Mouse (Mus musculus): Measurements from ENCODE around the gene Arhgap10. TPM values are rescaled to one million over a fixed set of nuclear protein-coding genes. Genes with fewer than 3 reads are reported as not detected.

Gene Arhgap10
- polyA plus RNA-seq, 1 experiment from 2014 or later = 19.7 TPM

DNA sequence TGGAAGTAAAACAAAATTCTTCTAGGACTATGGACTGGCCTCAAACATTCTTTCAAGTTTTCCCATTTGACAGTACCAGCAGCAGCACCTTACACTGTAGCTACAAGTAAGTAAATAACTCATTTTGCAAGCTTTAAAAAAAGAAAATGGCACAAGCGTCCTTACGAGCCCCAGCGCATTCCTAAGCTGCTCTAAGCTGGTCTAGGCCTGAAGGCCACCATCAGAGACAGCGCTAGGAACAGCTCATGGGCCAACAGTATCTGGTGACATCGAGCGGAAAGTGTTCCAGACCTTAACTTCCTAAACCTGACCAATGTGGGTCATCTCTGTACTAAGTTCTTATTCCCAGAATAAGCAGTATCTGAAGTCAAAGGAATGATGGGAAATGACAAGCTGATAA is 61.5 kb downstream of the Arhgap10 start:
- Histone ChIP-seq H3K9ac (ENCODE audit: low read depth, low read length) (no peak overlapping the region), H3K4me2 (replicated peaks; ENCODE audit: low read depth) (no peak overlapping the region), H3K4me1 (replicated peaks; ENCODE audit: control insufficient read depth, insufficient read depth, low read length) (no peaks in the 10 kb centered on the region), H3K27ac (ENCODE audit: low read depth, low read length) (no peak overlapping the region), H3K27me3 (replicated peaks; ENCODE audit: control insufficient read depth, insufficient read depth, low read length) (no peaks in the 10 kb centered on the region), H3K4me3 (ENCODE audit: low read depth, low read length) (no peak overlapping the region), H3K36me3 (ENCODE audit: control insufficient read depth, insufficient read depth) (no peaks in the 10 kb centered on the region), H3K9me3 (ENCODE audit: control insufficient read depth) (no peaks in the 10 kb centered on the region)
- WGBS = 91% methylated on average over 6 of the region's 6 CpGs
- no peak for ATAC-seq
- TF ChIP-seq CTCF (IDR thresholded peaks at IDR 0.05; ENCODE audit: low read depth) = no peak

DNA sequence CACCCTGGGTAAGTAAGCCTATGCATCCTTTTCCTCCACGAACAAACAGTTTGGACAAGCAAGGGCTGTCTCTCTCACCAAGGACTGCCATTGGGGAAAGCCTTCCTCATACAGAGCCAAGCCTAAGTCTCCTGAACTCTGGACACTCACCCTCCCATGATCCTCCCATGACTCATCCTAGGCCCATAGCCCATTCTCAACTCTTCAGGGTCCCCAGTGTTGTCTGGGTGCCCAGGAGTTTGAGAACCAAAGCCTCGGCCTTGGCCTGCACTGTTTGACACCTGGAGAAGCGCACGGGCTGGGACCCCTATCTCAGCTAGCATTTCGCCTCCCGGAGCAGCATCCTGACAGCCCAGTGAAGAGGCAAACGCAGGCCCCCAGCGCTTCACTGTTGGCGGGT is 63.9 kb downstream of the Arhgap10 start:
- no peak for TF ChIP-seq CTCF (IDR thresholded peaks at IDR 0.05; ENCODE audit: low read depth)
- Histone ChIP-seq H3K4me3 (ENCODE audit: low read depth, low read length) (no peak overlapping the region), H3K36me3 (ENCODE audit: control insufficient read depth, insufficient read depth) (peaks cover 9% of the 10 kb centered on the region), H3K9me3 (ENCODE audit: control insufficient read depth) (no peaks in the 10 kb centered on the region), H3K4me1 (replicated peaks; ENCODE audit: control insufficient read depth, insufficient read depth, low read length) (no peaks in the 10 kb centered on the region), H3K9ac (ENCODE audit: low read depth, low read length) (no peak overlapping the region), H3K4me2 (replicated peaks; ENCODE audit: low read depth) (no peak overlapping the region), H3K27me3 (replicated peaks; ENCODE audit: control insufficient read depth, insufficient read depth, low read length) (no peaks in the 10 kb centered on the region), H3K27ac (ENCODE audit: low read depth, low read length) (peak overlapping the region; percentile 68)
- no peak for ATAC-seq
- WGBS = 87% methylated on average over 9 of the region's 9 CpGs

DNA sequence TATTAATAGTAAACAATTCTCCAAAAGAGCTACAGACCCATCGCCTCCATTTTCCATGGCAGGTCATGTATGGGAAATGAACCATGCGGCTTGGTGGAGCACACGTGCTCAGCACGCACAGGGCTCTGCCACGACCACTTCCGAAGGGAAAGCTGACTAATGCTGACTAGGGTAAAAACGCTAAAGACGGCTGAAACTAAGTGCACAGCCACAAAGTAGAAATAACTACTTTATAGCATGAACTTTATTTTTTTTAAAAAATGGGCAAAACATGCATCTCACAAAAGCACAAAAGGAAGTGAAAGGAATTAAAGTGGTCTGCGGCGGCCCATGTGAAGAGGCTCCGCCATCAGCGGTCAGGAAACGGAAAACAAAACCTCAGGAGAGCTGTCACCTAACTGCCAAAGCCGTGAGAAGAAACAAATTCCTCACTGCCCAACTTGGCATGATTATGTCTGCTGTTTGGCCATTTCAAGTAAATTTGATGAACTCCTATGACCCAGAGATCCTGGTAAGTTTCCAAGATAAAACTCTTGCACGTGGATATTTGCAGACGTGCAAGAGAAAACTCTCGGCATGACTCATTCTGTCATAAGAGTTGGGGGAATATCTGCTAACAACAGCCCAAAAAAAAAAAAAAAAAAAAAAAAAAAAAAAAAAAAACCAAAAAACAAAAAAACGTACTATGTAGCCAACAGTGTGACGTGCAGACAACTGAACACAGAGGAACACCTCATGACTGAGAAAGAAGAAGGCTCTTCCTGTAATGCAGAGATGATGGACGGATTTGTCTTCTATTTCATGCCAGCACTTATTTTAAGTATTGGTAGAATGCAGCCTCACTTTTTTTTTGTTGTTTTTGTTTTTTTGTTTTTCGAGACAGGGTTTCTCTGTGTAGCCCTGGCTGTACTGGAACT is 66.0 kb downstream of the Arhgap10 start:
- no peaks in the 10 kb centered on the region for H3K4me1 ChIP-seq (replicated peaks; ENCODE audit: control insufficient read depth, insufficient read depth, low read length)
- ATAC-seq = no peak
- no peaks in the 10 kb centered on the region for H3K9me3 ChIP-seq (ENCODE audit: control insufficient read depth)
- peaks cover 17% of the 10 kb centered on the region for H3K36me3 ChIP-seq (ENCODE audit: control insufficient read depth, insufficient read depth)
- no peak overlapping the region for H3K9ac ChIP-seq (ENCODE audit: low read depth, low read length)
- no peak overlapping the region for H3K4me2 ChIP-seq (replicated peaks; ENCODE audit: low read depth)
- WGBS = 84% methylated on average over 21 of the region's 21 CpGs
- no peak overlapping the region for H3K27ac ChIP-seq (ENCODE audit: low read depth, low read length)
- TF ChIP-seq CTCF (IDR thresholded peaks at IDR 0.05; ENCODE audit: low read depth) = no peak
- H3K27me3 ChIP-seq (replicated peaks; ENCODE audit: control insufficient read depth, insufficient read depth, low read length) = no peaks in the 10 kb centered on the region
- H3K4me3 ChIP-seq (ENCODE audit: low read depth, low read length) = no peak overlapping the region

DNA sequence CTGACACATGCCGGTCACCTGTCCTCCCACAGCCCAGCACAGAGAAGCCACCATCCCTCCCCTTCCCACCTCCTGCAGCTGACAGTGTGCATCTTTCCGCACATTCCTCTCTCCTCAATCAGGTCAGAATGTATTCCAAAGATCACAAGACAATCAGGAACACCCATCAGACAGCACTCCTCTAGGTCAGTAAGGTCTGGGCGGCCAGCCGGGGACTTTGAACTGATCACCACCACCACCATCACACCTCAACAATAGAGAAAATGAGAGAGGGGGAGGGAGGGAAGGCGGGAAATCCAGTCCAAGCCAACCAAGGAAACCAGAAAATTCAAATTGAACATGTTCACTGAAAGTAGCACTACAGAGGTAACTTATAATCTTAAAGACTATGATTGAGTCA is 66.7 kb downstream of the Arhgap10 start:
- no peaks in the 10 kb centered on the region for H3K9me3 ChIP-seq (ENCODE audit: control insufficient read depth)
- WGBS = 80% methylated on average over 5 of the region's 5 CpGs
- ATAC-seq = 0 out of 2 replicates have a peak, but pooled peaks have one; percentile 33
- H3K4me1 ChIP-seq (replicated peaks; ENCODE audit: control insufficient read depth, insufficient read depth, low read length) = no peaks in the 10 kb centered on the region
- H3K27ac ChIP-seq (ENCODE audit: low read depth, low read length) = no peak overlapping the region
- H3K4me2 ChIP-seq (replicated peaks; ENCODE audit: low read depth) = no peak overlapping the region
- H3K36me3 ChIP-seq (ENCODE audit: control insufficient read depth, insufficient read depth) = peaks cover 24% of the 10 kb centered on the region
- no peaks in the 10 kb centered on the region for H3K27me3 ChIP-seq (replicated peaks; ENCODE audit: control insufficient read depth, insufficient read depth, low read length)
- TF ChIP-seq CTCF (IDR thresholded peaks at IDR 0.05; ENCODE audit: low read depth) = no peak
- H3K4me3 ChIP-seq (ENCODE audit: low read depth, low read length) = no peak overlapping the region
- H3K9ac ChIP-seq (ENCODE audit: low read depth, low read length) = no peak overlapping the region

DNA sequence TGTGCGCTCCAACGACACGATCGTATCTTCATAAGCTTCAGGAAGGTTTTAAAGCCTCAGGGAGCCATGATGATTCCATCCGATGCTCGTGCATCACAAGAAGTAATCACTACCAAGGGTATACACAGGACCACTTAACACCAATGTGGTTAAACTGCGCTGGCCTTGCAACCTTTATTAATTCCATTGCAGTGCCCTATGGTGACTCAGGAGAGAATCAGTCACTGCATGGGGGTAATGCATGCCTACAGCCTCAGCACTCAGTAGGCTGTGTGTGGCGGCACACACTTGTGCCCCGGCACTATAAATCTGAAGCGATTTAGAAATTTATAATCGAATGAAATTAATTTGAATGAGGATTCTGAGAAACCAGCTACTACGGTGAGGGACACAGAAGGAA is 71.5 kb downstream of the Arhgap10 start:
- H3K36me3 ChIP-seq (ENCODE audit: control insufficient read depth, insufficient read depth) = peaks cover 24% of the 10 kb centered on the region
- no peaks in the 10 kb centered on the region for H3K9me3 ChIP-seq (ENCODE audit: control insufficient read depth)
- ATAC-seq = no peak
- no peak for TF ChIP-seq CTCF (IDR thresholded peaks at IDR 0.05; ENCODE audit: low read depth)
- 95% methylated on average over 12 of the region's 12 CpGs for WGBS
- no peak overlapping the region for H3K4me2 ChIP-seq (replicated peaks; ENCODE audit: low read depth)
- H3K27me3 ChIP-seq (replicated peaks; ENCODE audit: control insufficient read depth, insufficient read depth, low read length) = no peaks in the 10 kb centered on the region
- no peaks in the 10 kb centered on the region for H3K4me1 ChIP-seq (replicated peaks; ENCODE audit: control insufficient read depth, insufficient read depth, low read length)
- no peak overlapping the region for H3K4me3 ChIP-seq (ENCODE audit: low read depth, low read length)
- H3K27ac ChIP-seq (ENCODE audit: low read depth, low read length) = no peak overlapping the region
- H3K9ac ChIP-seq (ENCODE audit: low read depth, low read length) = no peak overlapping the region

DNA sequence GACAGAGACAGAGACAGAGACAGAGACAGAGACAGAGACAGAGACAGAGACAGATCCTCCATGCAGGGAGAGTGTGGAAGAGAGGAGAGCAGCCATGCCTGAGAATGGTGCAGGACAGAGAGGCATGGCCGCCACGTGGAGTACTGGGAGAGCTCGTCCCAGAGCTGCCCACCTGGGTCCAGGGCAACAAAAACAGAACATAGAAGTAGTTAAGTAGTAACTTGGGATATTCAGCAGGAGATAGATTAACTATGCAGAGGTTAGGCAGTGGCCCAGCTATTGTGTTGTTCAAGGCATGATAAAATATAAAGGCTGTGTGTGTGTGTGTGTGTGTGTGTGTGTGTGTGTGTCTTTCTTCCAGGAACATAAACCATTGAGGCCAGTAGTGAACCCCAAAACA is 72.1 kb downstream of the Arhgap10 start:
- no peak for ATAC-seq
- no peak for TF ChIP-seq CTCF (IDR thresholded peaks at IDR 0.05; ENCODE audit: low read depth)
- WGBS = 85% methylated on average over 3 of the region's 3 CpGs

More for the DNA sequence above, 72.1 kb downstream of the Arhgap10 start:
- Histone ChIP-seq H3K9ac (ENCODE audit: low read depth, low read length) (no peak overlapping the region), H3K4me3 (ENCODE audit: low read depth, low read length) (no peak overlapping the region), H3K27me3 (replicated peaks; ENCODE audit: control insufficient read depth, insufficient read depth, low read length) (no peaks in the 10 kb centered on the region), H3K4me2 (replicated peaks; ENCODE audit: low read depth) (no peak overlapping the region), H3K36me3 (ENCODE audit: control insufficient read depth, insufficient read depth) (peaks cover 24% of the 10 kb centered on the region), H3K4me1 (replicated peaks; ENCODE audit: control insufficient read depth, insufficient read depth, low read length) (no peaks in the 10 kb centered on the region), H3K27ac (ENCODE audit: low read depth, low read length) (no peak overlapping the region), H3K9me3 (ENCODE audit: control insufficient read depth) (no peaks in the 10 kb centered on the region)
